ENCODE assay signal across 8 mouse cellular contexts in genomic region chr4:133480185-133480537, GRCm38 (mm10). TPM values are rescaled to one million over a fixed set of nuclear protein-coding genes. Genes with fewer than 3 reads are reported as not detected.
DNase-seq lines count a peak whose midpoint lies in the region; ATAC-seq and TF ChIP-seq lines count a peak whose summit lies in the region.

No protein-coding gene starts in this region.

- peak overlapping the region; percentile 63 for H3K4me2 ChIP-seq in lung, embryonic 14.5 days
- H3K4me2 ChIP-seq in intestine, embryonic 16.5 days (ENCODE audit: low read depth, low read length): peak overlapping the region; percentile 76
- H3K4me2 ChIP-seq in neural tube, embryonic 13.5 days: peak overlapping the region; percentile 58

- peak overlapping the region; percentile 38 for H3K9ac ChIP-seq in lung, embryonic 14.5 days
- peak overlapping the region; percentile 63 for H3K9ac ChIP-seq in intestine, embryonic 16.5 days (ENCODE audit: low read depth, low read length)
- peak overlapping the region; percentile 60 for H3K9ac ChIP-seq in neural tube, embryonic 13.5 days

- ATAC-seq in lung, embryonic 14.5 days (ENCODE audit: insufficient read depth): no peak
- peak; percentile 57 for ATAC-seq in intestine, embryonic 16.5 days
- ATAC-seq in neural tube, embryonic 13.5 days (ENCODE audit: low read depth): peak; percentile 68; the same call in 1 of the 2 replicates

- TF ChIP-seq POLR2A in embryonic fibroblast, embryonic 13.5 days (IDR thresholded peaks at IDR 0.05; ENCODE audit: low read depth, low read length): no peak

- no peaks in the 10 kb centered on the region for H3K9me3 ChIP-seq in lung, embryonic 14.5 days (ENCODE audit: low read depth, low read length)
- no peaks in the 10 kb centered on the region for H3K9me3 ChIP-seq in intestine, embryonic 16.5 days (ENCODE audit: control insufficient read depth, low read length)
- no peaks in the 10 kb centered on the region for H3K9me3 ChIP-seq in neural tube, embryonic 13.5 days

- peaks cover 2% of the 10 kb centered on the region; the same call in 1 of the 2 replicates for H3K4me1 ChIP-seq in lung, embryonic 14.5 days (ENCODE audit: insufficient read depth)
- H3K4me1 ChIP-seq in embryonic fibroblast, embryonic 13.5 days (ENCODE audit: control insufficient read depth, insufficient read depth, low read length): peaks cover 14% of the 10 kb centered on the region; the same call in 1 of the 2 replicates
- peaks cover 6% of the 10 kb centered on the region for H3K4me1 ChIP-seq in intestine, embryonic 16.5 days (ENCODE audit: control insufficient read depth, insufficient read depth, low read length)
- peaks cover 13% of the 10 kb centered on the region for H3K4me1 ChIP-seq in neural tube, embryonic 13.5 days (replicated peaks)

- peaks cover 29% of the 10 kb centered on the region for H3K27me3 ChIP-seq in lung, embryonic 14.5 days (ENCODE audit: insufficient read depth, low read length)
- H3K27me3 ChIP-seq in intestine, embryonic 16.5 days (replicated peaks; ENCODE audit: control insufficient read depth, insufficient read depth, low read length): peaks cover 30% of the 10 kb centered on the region; the same call in 1 of the 2 replicates
- H3K27me3 ChIP-seq in neural tube, embryonic 13.5 days: peaks cover 77% of the 10 kb centered on the region

- peak overlapping the region; percentile 41 for H3K4me3 ChIP-seq in lung, embryonic 14.5 days (ENCODE audit: low read depth, low read length)
- peak overlapping the region; percentile 59 for H3K4me3 ChIP-seq in embryonic fibroblast, embryonic 13.5 days (ENCODE audit: insufficient read depth, low read length)
- H3K4me3 ChIP-seq in intestine, embryonic 16.5 days (ENCODE audit: low read length): peak overlapping the region; percentile 56
- peak overlapping the region; percentile 40 for H3K4me3 ChIP-seq in neural tube, embryonic 13.5 days

- H3K27ac ChIP-seq in lung, embryonic 14.5 days (ENCODE audit: low read depth): no peak overlapping the region
- H3K27ac ChIP-seq in embryonic fibroblast, embryonic 13.5 days (ENCODE audit: insufficient read depth, low read length): peak overlapping the region; percentile 53; the same call in 1 of the 2 replicates
- no peak overlapping the region for H3K27ac ChIP-seq in intestine, embryonic 16.5 days (ENCODE audit: low read length)
- no peak overlapping the region for H3K27ac ChIP-seq in neural tube, embryonic 13.5 days (replicated peaks)

- DNase-seq in lung, embryonic 14.5 days: no peak
- no peak for DNase-seq in lung, postnatal 25 days (ENCODE audit: low spot score)
- no peak for DNase-seq in retina, postnatal 1 day
- DNase-seq in frontal cortex, adult 2 months (ENCODE audit: extremely low spot score in 1 of 2, low spot score in 1 of 2): no peak
- no peak for DNase-seq in thymus, postnatal 36 days

- WGBS in lung, embryonic 14.5 days: 4% methylated on average over 34 of the region's 34 CpGs
- 4% methylated on average over 34 of the region's 34 CpGs for WGBS in intestine, embryonic 16.5 days
- 3% methylated on average over 34 of the region's 34 CpGs for WGBS in neural tube, embryonic 13.5 days

- TF ChIP-seq CTCF in lung, embryonic 14.5 days (IDR thresholded peaks at IDR 0.05; ENCODE audit: low read depth): no peak
- TF ChIP-seq CTCF in embryonic fibroblast, embryonic 13.5 days (IDR thresholded peaks at IDR 0.05; ENCODE audit: borderline replicate concordance, insufficient read depth, low read length): no peak

- H3K36me3 ChIP-seq in lung, embryonic 14.5 days (ENCODE audit: insufficient read depth): no peaks in the 10 kb centered on the region
- H3K36me3 ChIP-seq in intestine, embryonic 16.5 days (ENCODE audit: control insufficient read depth, insufficient read depth, low read length): no peaks in the 10 kb centered on the region
- H3K36me3 ChIP-seq in neural tube, embryonic 13.5 days: no peaks in the 10 kb centered on the region

RNA-seq across cellular contexts. Expression of gene Tent5b, which starts 0.2 kb away (rescaled TPM):
- 0.41 and 0.42 TPM in 2 replicates for polyA plus RNA-seq in lung, embryonic 14.5 days (2014; fragmentation: Nextera tagmentation; extraction: Ambion mirVana)
- polyA plus RNA-seq in embryonic fibroblast, embryonic 13.5 days (2011; ENCODE audit: insufficient read length, low read depth, missing spikeins): 9.1 and 13.3 TPM in 2 replicates
- polyA plus RNA-seq in intestine, embryonic 16.5 days (2015; fragmentation: Nextera tagmentation; extraction: Ambion mirVana): 0.66 and 0.73 TPM in 2 replicates
- polyA plus RNA-seq in neural tube, embryonic 13.5 days (2015; fragmentation: Nextera tagmentation; extraction: Ambion mirVana): 0.14 and 0.33 TPM in 2 replicates
- 0.08 TPM in 2 replicates for polyA plus RNA-seq in frontal cortex, adult 2 months (2012; rRNA removed)

RNA-seq across cellular contexts. Expression of gene Trnp1, which starts 18.2 kb away (rescaled TPM):
- polyA plus RNA-seq in lung, embryonic 14.5 days (2014; fragmentation: Nextera tagmentation; extraction: Ambion mirVana): 1.1 and 1.3 TPM in 2 replicates
- 32.3 and 37.4 TPM in 2 replicates for polyA plus RNA-seq in embryonic fibroblast, embryonic 13.5 days (2011; ENCODE audit: insufficient read length, low read depth, missing spikeins)
- 0.70 and 0.81 TPM in 2 replicates for polyA plus RNA-seq in intestine, embryonic 16.5 days (2015; fragmentation: Nextera tagmentation; extraction: Ambion mirVana)
- 5.0 and 6.7 TPM in 2 replicates for polyA plus RNA-seq in neural tube, embryonic 13.5 days (2015; fragmentation: Nextera tagmentation; extraction: Ambion mirVana)
- 134 and 162 TPM in 2 replicates for polyA plus RNA-seq in frontal cortex, adult 2 months (2012; rRNA removed)

RNA-seq across cellular contexts. Expression of gene Kdf1, which starts 38.6 kb away (rescaled TPM):
- polyA plus RNA-seq in lung, embryonic 14.5 days (2014; fragmentation: Nextera tagmentation; extraction: Ambion mirVana): 28.0 and 31.5 TPM in 2 replicates
- polyA plus RNA-seq in embryonic fibroblast, embryonic 13.5 days (2011; ENCODE audit: insufficient read length, low read depth, missing spikeins): not detected in 2 replicates
- 55.3 and 59.9 TPM in 2 replicates for polyA plus RNA-seq in intestine, embryonic 16.5 days (2015; fragmentation: Nextera tagmentation; extraction: Ambion mirVana)
- polyA plus RNA-seq in neural tube, embryonic 13.5 days (2015; fragmentation: Nextera tagmentation; extraction: Ambion mirVana): 0.15 and 0.39 TPM in 2 replicates
- 0.14 and 0.50 TPM in 2 replicates for polyA plus RNA-seq in frontal cortex, adult 2 months (2012; rRNA removed)

Comparison
In these comparisons a context has a peak if more than half of its experiments do, and no peak if none do; other contexts are left out.
1. RNA of gene Kdf1, which starts 38.6 kb away (polyA plus RNA-seq): 55.3 to 59.9 TPM in intestine, embryonic 16.5 days and 28.0 to 31.5 TPM in lung, embryonic 14.5 days; 0.15 to 0.39 TPM in neural tube, embryonic 13.5 days, 0.14 to 0.50 TPM in frontal cortex, adult 2 months and not detected in embryonic fibroblast, embryonic 13.5 days; every median in the first group is over 10 times any median in the second.
2. Peak in every context shown above with its lines, with median percentiles within 50 percentile points of each other: H3K4me2 ChIP-seq, H3K4me3 ChIP-seq and H3K9ac ChIP-seq.